Mouse (Mus musculus) midbrain, embryonic 15.5 days (tissue): ENCODE data around the gene Sh3bgrl3. TPM values are rescaled to one million over a fixed set of nuclear protein-coding genes. Genes with fewer than 3 reads are reported as not detected.

Experiments used
- ATAC-seq: fragments of 200-750 bp; cut with Nextera tagmentation; replicated peaks from 2 replicates; pipeline ENCODE4 v1.8.0; 2017; ENCODE audit warnings: moderate TSS enrichment
- H3K27ac ChIP-seq: fragments of 300-500 bp; sonication (generic); 2 replicates; pipeline ENCODE4 v1.5.1; 2015; ENCODE audit warnings: mild to moderate bottlenecking, inconsistent platforms
- H3K27me3 ChIP-seq: fragments of 300-500 bp; sonication (generic); replicated peaks from 2 replicates; pipeline ENCODE4 v1.6.1; 2015; ENCODE audit warnings: inconsistent platforms
- H3K36me3 ChIP-seq: fragments of 300-500 bp; sonication (generic); replicated peaks from 2 replicates; pipeline ENCODE4 v1.6.1; 2015; ENCODE audit warnings: inconsistent platforms
- H3K4me1 ChIP-seq: fragments of 300-500 bp; sonication (generic); 2 replicates; pipeline ENCODE4 v1.6.1; 2015; ENCODE audit warnings: inconsistent platforms
- H3K4me2 ChIP-seq: fragments of 300-500 bp; sonication (generic); 2 replicates; pipeline ENCODE4 v1.6.1; 2015; ENCODE audit warnings: inconsistent platforms, mild to moderate bottlenecking, moderate library complexity
- H3K4me3 ChIP-seq: fragments of 300-500 bp; sonication (generic); 2 replicates; pipeline ENCODE4 v1.5.1; 2015; ENCODE audit warnings: mild to moderate bottlenecking, inconsistent platforms
- H3K9ac ChIP-seq: fragments of 300-500 bp; sonication (generic); 2 replicates; pipeline ENCODE4 v1.6.1; 2015; ENCODE audit warnings: mild to moderate bottlenecking, inconsistent platforms
- H3K9me3 ChIP-seq: fragments of 300-500 bp; sonication (generic); 2 replicates; pipeline ENCODE4 v1.6.1; 2016; ENCODE audit warnings: inconsistent platforms
- WGBS: fragments of 180-500 bp; shearing (Covaris S2); methylation state at CpG from one replicate; pipeline ENCODE4 v1.1.7; 2015; ENCODE audit warnings: mixed read lengths; 5-methylcytosine and 5-hydroxymethylcytosine counted together
- polyA plus RNA-seq: library from polyadenylated mRNA; unstranded; fragments of >200 nt; fragmentation: Nextera tagmentation; extraction: Ambion mirVana; gene quantifications from 2 replicates; pipeline ENCODE4 v1.2.1, GENCODE M21; 2015

Sh3bgrl3 gene
- polyA plus RNA-seq, 1 experiment from 2014 or later: 393 TPM

DNA sequence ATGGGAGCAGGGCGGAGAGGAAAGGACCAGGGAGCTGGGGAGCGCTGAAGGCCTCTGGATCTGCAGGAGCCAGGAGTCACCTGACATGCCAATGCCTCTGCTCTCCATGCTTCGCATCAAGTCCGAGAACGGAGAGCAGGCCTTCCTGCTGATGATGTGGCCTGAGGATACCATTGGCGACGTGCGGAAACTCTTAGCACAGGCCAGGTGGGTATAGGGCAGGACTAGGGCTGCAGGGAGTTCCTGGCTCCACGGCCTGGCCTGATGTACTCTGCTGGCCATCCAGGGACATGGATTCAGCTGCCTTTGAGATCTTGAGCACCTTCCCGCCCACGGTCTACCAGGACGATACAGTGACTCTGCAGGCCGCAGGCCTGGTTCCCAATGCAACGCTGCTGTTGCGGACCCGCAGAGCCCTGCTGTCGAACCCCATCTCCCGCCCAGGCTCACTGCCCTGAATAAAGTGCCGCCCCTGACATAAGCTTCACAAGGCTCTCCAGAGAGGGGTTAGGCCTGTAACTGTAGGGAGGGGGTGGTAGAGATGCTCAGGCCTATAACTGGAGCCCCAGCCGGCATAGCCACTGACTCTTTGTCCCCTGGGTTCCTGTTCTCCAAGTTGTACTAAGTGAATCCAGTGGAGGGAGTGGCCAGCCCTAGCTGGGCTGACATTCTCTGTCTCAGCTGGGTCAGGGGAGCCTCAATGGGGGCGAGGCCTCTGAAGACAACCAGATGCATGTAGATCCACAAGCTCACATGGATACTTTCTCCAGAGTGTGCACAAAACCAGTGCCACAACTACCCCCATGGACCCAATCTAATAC lies 2.1 kb downstream of the Sh3bgrl3 start:
- no peaks in the 10 kb centered on the region for H3K27me3 ChIP-seq
- H3K4me1 ChIP-seq: peaks cover 29% of the 10 kb centered on the region
- WGBS: 89% methylated on average over 21 of the region's 21 CpGs
- H3K9me3 ChIP-seq: no peaks in the 10 kb centered on the region
- H3K36me3 ChIP-seq: no peaks in the 10 kb centered on the region
- H3K4me2 ChIP-seq: peak overlapping the region; percentile 91; the same call in 1 of the 2 replicates
- H3K4me3 ChIP-seq: no peak overlapping the region
- no peak overlapping the region for H3K27ac ChIP-seq
- H3K9ac ChIP-seq: no peak overlapping the region
- no peak for ATAC-seq

DNA sequence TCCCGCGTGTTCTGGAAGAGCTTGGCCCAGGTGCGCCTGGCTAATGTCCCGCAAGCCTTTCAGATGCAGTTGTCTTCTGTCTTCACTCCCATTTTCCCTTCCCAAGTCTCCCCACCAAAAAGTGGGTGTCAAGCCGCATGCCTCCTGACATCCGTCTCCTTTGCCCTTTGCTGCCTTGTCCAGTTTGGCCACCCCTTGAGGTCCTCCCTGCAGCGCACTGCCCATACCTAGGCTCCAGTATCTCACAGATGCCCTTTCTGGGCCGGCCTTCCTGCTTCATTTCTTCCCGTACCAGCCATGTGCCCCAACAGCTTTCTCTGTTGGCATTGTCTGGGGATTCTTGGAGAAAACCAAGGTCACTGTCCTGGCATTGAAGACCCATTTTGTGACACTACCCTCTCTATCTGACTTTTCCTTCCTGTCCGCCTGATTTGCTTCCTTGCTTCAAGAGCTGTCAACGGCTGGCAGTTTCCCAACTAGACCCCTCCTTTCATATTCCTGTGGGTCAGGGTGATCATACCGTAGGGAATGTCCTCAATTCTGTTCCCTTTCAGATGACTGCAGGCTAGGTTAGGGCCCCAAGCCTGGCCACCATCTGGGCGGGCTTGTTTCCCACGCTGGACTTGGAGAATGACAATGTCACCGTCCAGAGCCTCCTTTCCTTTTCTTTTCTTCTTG lies 3.1 kb downstream of the Sh3bgrl3 start:
- ATAC-seq: no peak
- WGBS: 87% methylated on average over 15 of the region's 15 CpGs

DNA sequence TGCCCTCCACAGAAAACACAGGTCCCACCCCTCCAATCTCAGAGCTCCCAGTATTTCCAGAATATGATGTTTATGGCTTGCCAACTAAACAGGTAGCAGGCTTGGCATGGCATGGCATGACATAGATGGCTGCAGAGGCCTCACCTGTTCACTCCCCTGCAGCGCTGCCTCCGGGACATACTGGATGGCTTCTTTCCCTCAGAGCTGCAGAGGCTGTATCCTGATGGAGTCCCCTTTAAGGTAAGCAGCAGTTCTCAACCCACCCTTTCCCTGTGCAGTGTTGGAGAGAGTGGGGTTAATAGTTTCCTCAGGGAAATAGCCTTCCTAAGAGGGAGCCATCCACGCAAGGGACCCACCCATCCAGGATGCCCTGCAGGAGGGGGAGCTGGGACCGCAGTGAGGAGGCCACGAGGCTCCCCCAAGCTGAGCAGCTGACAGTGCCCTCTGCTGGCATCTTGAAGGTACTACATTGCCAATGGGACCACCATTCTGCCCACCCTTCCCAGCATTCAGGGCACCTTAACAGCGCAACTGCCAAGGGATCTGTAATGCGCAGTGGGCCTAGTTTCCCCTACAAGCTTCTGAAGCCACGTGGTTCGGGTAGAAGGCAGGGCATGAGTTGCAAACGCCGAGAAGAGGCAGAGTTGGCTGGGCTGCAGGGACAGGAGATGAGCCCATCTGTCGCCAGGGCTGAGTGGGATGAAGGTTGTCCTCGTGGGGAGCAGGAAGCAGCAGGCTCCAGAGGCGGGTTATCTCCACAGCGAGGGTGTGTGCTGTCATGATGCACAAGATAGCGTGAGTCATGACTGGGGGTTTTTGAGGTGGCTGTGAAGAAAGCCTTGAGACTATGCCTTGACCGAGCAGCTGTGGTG lies 4.7 kb downstream of the Sh3bgrl3 start:
- WGBS: 24% methylated on average over 17 of the region's 17 CpGs
- H3K4me3 ChIP-seq: no peak overlapping the region
- H3K9ac ChIP-seq: no peak overlapping the region
- H3K27me3 ChIP-seq: no peaks in the 10 kb centered on the region
- H3K4me1 ChIP-seq: peaks cover 23% of the 10 kb centered on the region
- H3K27ac ChIP-seq: no peak overlapping the region
- ATAC-seq: no peak
- no peaks in the 10 kb centered on the region for H3K9me3 ChIP-seq
- H3K4me2 ChIP-seq: no peak overlapping the region
- H3K36me3 ChIP-seq: no peaks in the 10 kb centered on the region

More for the DNA sequence above, 3.1 kb downstream of the Sh3bgrl3 start:
- no peaks in the 10 kb centered on the region for H3K9me3 ChIP-seq
- no peak overlapping the region for H3K9ac ChIP-seq
- no peak overlapping the region for H3K4me2 ChIP-seq
- H3K27ac ChIP-seq: no peak overlapping the region
- H3K4me1 ChIP-seq: peaks cover 29% of the 10 kb centered on the region
- no peak overlapping the region for H3K4me3 ChIP-seq
- no peaks in the 10 kb centered on the region for H3K27me3 ChIP-seq
- no peaks in the 10 kb centered on the region for H3K36me3 ChIP-seq

DNA sequence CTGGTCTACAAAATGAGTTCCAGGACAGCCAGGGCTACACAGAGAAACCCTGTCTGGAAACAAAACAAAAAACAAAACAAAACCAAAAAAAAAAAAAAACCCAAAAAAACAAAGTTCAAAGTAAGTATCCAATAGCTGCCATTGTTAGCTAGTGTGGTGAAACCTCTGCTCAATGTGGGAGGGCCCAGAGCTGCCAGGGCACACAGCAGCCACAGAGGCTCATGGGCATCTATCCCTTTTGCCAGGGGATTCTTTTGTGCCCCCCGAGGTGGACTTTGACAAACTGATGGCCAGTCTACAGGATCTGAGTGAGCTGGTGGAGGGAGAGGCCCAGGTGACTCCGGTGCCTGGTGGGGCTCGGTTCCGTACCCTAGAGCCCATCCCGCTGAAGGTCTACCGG lies 5.4 kb downstream of the Sh3bgrl3 start:
- Histone ChIP-seq H3K27me3 (no peaks in the 10 kb centered on the region), H3K27ac (no peak overlapping the region), H3K4me1 (peaks cover 22% of the 10 kb centered on the region), H3K4me2 (no peak overlapping the region), H3K9me3 (no peaks in the 10 kb centered on the region), H3K36me3 (no peaks in the 10 kb centered on the region), H3K9ac (no peak overlapping the region), H3K4me3 (no peak overlapping the region)
- ATAC-seq: no peak
- WGBS: 93% methylated on average over 6 of the region's 6 CpGs

DNA sequence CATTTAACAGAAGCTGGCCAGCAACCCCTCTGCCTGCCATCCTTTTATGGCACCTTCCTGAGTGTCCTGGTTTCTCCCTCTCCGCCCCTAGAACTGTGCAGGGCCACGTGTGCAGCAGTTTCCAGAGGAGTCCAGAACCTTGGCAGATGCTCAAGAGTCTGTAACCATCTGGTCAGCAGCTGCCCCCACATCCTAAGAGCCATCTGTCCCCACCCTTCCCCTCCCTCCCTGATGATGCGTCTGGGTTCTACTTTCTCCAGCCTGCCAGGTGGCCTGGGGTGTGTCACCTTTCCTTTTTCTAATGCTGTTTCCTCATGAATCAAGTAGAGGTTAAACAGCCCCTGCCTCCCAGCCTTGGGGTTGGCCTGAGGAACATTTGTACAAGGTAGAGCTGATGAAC lies 6.3 kb downstream of the Sh3bgrl3 start:
- ATAC-seq: no peak
- 60% methylated on average over 3 of the region's 3 CpGs for whole genome bisulfite sequencing

DNA sequence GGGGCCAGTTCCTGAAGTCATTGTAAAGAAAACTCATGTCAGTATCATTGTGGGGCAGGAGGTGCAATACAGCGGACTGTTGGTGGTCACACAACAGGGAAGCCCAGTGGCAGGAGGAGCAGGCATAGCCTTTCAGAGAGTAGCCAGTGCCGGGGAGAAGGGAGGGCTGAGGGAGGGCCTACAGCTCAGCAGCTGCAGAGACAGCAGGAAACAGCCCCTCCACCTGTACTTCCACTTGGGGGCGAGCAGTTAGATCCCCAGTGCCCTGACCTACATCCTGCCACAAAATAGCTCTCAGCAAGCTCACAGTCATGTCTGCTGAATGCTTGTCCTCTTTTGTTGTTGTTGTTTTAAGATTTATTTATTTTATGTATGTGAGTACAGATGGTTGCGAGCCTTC lies 7.0 kb downstream of the Sh3bgrl3 start:
- 51% methylated on average over 4 of the region's 4 CpGs for WGBS
- no peak overlapping the region for H3K27ac ChIP-seq
- H3K4me3 ChIP-seq: no peak overlapping the region
- peaks cover 6% of the 10 kb centered on the region for H3K4me1 ChIP-seq
- H3K9ac ChIP-seq: no peak overlapping the region
- no peaks in the 10 kb centered on the region for H3K9me3 ChIP-seq
- no peak for ATAC-seq
- H3K4me2 ChIP-seq: no peak overlapping the region
- H3K27me3 ChIP-seq: no peaks in the 10 kb centered on the region
- H3K36me3 ChIP-seq: no peaks in the 10 kb centered on the region

More for the DNA sequence above, 6.3 kb downstream of the Sh3bgrl3 start:
- Histone ChIP-seq H3K4me2 (no peak overlapping the region), H3K4me1 (peaks cover 13% of the 10 kb centered on the region), H3K9ac (no peak overlapping the region), H3K27me3 (no peaks in the 10 kb centered on the region), H3K4me3 (no peak overlapping the region), H3K36me3 (no peaks in the 10 kb centered on the region), H3K9me3 (no peaks in the 10 kb centered on the region), H3K27ac (no peak overlapping the region)

DNA sequence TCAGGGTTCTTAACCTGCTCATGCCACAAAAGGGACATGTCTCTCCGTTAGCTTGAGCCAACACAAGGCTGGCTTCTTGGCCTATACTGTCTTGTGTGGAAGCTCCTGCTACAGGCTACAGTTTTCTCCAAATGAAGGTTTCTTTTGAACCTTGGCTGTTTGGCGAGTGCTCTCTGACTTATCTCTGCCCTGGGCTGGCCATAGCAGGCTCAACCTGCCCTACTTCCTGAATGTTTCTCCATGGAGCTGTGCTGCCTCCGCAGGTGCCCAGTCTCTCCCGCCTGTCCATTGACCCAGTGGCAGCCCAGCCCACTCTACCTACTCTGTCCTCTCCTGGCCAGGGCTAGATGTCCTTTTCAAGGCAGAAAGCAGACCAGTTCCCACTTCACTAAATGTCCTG lies 7.7 kb downstream of the Sh3bgrl3 start:
- Histone ChIP-seq H3K9me3 (no peaks in the 10 kb centered on the region), H3K4me3 (no peak overlapping the region), H3K4me2 (no peak overlapping the region), H3K27ac (no peak overlapping the region), H3K9ac (no peak overlapping the region), H3K27me3 (no peaks in the 10 kb centered on the region), H3K4me1 (peaks cover 5% of the 10 kb centered on the region), H3K36me3 (no peaks in the 10 kb centered on the region)
- no peak for ATAC-seq
- 90% methylated on average over 4 of the region's 4 CpGs for WGBS

DNA sequence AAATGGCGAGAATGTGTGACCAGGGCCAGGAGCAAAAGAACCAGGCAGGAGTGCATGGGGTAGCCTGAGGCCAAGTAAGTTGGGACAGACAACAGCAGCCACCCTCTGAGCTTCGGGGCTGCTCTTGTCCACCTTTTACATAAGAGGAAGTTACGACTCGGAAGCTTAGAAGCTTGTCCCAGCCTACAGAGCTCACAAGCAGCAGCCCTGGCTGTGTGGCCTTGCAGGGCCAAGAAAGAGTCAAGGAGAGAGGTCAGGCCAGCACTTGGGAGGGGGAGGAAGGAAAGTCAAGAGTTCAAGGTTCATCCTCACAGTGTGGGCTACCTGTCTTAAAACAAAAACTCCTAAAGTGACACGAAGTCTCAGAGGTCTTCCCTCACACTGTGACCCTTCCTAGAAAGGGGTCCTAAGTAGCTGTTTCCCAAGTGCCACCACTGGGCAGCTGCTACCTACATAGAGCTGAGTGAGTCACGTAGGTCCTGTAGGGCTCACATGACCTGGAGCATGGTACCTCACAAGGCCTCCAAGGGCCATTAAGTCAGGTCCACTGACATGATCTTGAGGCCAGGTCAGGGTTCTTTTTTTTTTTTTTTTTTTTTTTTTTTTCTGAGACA lies 8.3 kb downstream of the Sh3bgrl3 start:
- no peaks in the 10 kb centered on the region for H3K36me3 ChIP-seq
- H3K4me2 ChIP-seq: no peak overlapping the region
- no peak overlapping the region for H3K9ac ChIP-seq
- 79% methylated on average over 6 of the region's 6 CpGs for WGBS
- ATAC-seq: no peak
- H3K4me3 ChIP-seq: no peak overlapping the region
- no peaks in the 10 kb centered on the region for H3K9me3 ChIP-seq
- H3K4me1 ChIP-seq: peaks cover 5% of the 10 kb centered on the region
- no peak overlapping the region for H3K27ac ChIP-seq
- H3K27me3 ChIP-seq: no peaks in the 10 kb centered on the region

DNA sequence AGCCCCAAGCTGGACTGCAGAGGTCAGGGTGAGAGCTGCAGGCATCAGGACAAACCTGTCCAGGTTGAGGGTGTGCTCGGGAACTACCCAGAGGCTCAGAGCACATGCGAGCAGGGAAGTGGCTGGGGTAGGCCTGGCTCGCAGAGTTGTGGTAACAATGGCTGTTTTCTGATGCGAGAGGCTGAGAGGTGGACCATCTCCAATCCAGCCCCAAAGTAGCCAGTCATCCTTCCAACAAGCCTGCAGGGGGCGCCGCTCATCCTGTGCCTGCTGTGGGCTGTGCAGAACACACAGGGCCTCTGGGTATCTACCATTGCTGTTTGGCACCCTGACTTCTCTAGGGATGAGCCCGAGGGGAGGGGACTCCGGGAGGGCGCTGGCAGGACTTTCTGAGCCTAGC lies 8.9 kb downstream of the Sh3bgrl3 start:
- Histone ChIP-seq H3K9ac (no peak overlapping the region), H3K27me3 (no peaks in the 10 kb centered on the region), H3K4me2 (no peak overlapping the region), H3K27ac (no peak overlapping the region), H3K4me3 (no peak overlapping the region), H3K9me3 (no peaks in the 10 kb centered on the region), H3K36me3 (no peaks in the 10 kb centered on the region), H3K4me1 (peaks cover 5% of the 10 kb centered on the region)
- WGBS: 62% methylated on average over 9 of the region's 9 CpGs
- no peak for ATAC-seq

DNA sequence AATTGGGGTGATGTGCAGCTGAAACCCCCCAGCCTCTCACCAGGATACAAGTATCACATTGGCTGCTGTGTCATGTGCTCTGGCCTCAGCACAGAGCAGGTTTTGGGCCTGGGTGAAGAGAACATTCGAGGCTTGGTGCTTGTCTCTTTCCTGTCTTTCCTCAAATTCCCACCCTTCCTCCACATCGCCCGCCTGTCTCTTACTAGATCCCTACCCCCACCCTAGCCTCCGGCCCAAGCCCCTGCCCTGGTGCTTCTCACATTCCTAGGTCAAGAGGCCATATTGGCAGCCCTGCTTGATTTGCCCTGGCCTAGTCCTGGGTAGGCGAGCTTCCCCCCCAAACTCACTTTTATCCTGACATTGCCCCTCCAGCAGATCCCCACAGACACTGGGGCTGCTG lies 9.5 kb downstream of the Sh3bgrl3 start:
- ATAC-seq: no peak
- Histone ChIP-seq H3K36me3 (no peaks in the 10 kb centered on the region), H3K4me1 (peaks cover 4% of the 10 kb centered on the region)

DNA sequence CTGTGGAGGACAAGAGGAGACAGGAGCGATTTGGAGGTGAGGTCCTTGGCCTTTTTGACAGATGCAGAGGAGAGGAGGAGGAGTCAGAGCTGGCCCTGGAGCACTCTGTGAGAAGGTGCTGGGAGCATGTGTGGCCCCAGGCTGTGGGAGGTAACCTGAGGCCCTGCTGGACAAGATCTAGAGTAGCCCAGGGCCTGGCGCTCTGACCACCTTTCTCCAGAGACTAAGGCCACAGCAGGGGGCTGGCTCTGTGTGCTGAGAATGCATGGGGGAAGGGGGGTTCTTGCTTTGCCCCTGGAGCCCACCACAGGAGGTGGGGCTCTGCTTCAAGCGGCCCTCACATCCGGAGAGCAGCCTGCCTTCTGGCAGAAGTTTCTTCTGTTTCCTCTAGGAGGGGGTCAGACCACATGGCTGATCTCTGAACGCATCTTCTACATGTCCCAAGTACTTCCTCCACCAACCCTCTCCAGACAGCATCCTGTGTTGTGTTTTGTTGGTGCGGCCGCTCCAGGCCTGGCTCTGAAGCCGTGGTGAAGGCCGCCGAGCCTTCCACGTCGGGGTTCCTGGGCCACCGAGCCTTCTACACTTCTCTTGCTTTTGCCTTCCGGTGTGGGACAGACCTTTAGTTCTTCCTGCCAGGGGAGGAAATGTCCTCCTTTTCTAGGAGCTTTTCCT lies 10.3 kb downstream of the Sh3bgrl3 start:
- no peak overlapping the region for H3K4me2 ChIP-seq
- H3K9ac ChIP-seq: no peak overlapping the region
- no peak for ATAC-seq
- no peak overlapping the region for H3K4me3 ChIP-seq
- no peaks in the 10 kb centered on the region for H3K27me3 ChIP-seq
- no peak overlapping the region for H3K27ac ChIP-seq
- WGBS: 73% methylated on average over 14 of the region's 14 CpGs
- H3K4me1 ChIP-seq: no peaks in the 10 kb centered on the region
- H3K36me3 ChIP-seq: no peaks in the 10 kb centered on the region
- no peaks in the 10 kb centered on the region for H3K9me3 ChIP-seq

More for the DNA sequence above, 9.5 kb downstream of the Sh3bgrl3 start:
- H3K27ac ChIP-seq: no peak overlapping the region
- H3K9me3 ChIP-seq: no peaks in the 10 kb centered on the region
- 84% methylated on average over 5 of the region's 5 CpGs for WGBS
- H3K4me2 ChIP-seq: no peak overlapping the region
- H3K4me3 ChIP-seq: no peak overlapping the region
- H3K27me3 ChIP-seq: no peaks in the 10 kb centered on the region
- no peak overlapping the region for H3K9ac ChIP-seq
